Mouse (Mus musculus): ENCODE results near the gene Exosc6. TPM values are rescaled to one million over a fixed set of nuclear protein-coding genes. Genes with fewer than 3 reads are reported as not detected.

Exosc6 gene
- polyA plus RNA-seq, 1 experiment from 2014 or later = 27.2 TPM

- no peak for DNase-seq (ENCODE audit: low spot score)
- no peak overlapping the region for H3K4me3 ChIP-seq
- 42% methylated on average over 2 of the region's 2 CpGs for WGBS
- no peaks in the 10 kb centered on the region for H3K27me3 ChIP-seq (ENCODE audit: insufficient read depth, poor library complexity, severe bottlenecking)
- H3K27ac ChIP-seq = no peak overlapping the region
- peaks cover 99% of the 10 kb centered on the region for H3K36me3 ChIP-seq
- no peaks in the 10 kb centered on the region for H3K4me1 ChIP-seq
- no peaks in the 10 kb centered on the region for H3K9me3 ChIP-seq
Observed at GRCm38 (mm10) chr8:111044003-111044734, 12.0 kb upstream of the Exosc6 start.

GRCm38 (mm10) chr8:111048694-111049093, 7.4 kb upstream of the Exosc6 start:
- Histone ChIP-seq H3K4me1 (no peaks in the 10 kb centered on the region), H3K27me3 (ENCODE audit: insufficient read depth, poor library complexity, severe bottlenecking) (no peaks in the 10 kb centered on the region), H3K36me3 (peaks cover 99% of the 10 kb centered on the region), H3K9me3 (no peaks in the 10 kb centered on the region), H3K4me3 (no peak overlapping the region), H3K27ac (no peak overlapping the region)
- 90% methylated on average over 2 of the region's 2 CpGs for WGBS
- no peak for DNase-seq (ENCODE audit: low spot score)

- Histone ChIP-seq H3K36me3 (peaks cover 99% of the 10 kb centered on the region), H3K4me1 (no peaks in the 10 kb centered on the region), H3K9me3 (no peaks in the 10 kb centered on the region), H3K27me3 (ENCODE audit: insufficient read depth, poor library complexity, severe bottlenecking) (no peaks in the 10 kb centered on the region), H3K27ac (no peak overlapping the region), H3K4me3 (no peak overlapping the region)
- WGBS = 93% methylated on average over 7 of the region's 7 CpGs
- DNase-seq (ENCODE audit: low spot score) = no peak
Observed at GRCm38 (mm10) chr8:111049106-111049505, 7.0 kb upstream of the Exosc6 start.

GRCm38 (mm10) chr8:111053827-111054518, 2.2 kb upstream of the Exosc6 start:
- H3K36me3 ChIP-seq = peaks cover 78% of the 10 kb centered on the region

GRCm38 (mm10) chr8:111055031-111055634, 1.0 kb upstream of the Exosc6 start:
- peaks cover 67% of the 10 kb centered on the region for H3K36me3 ChIP-seq
- no peak for DNase-seq (ENCODE audit: low spot score)
- WGBS = 89% methylated on average over 17 of the region's 17 CpGs

More at GRCm38 (mm10) chr8:111053827-111054518, 2.2 kb upstream of the Exosc6 start:
- DNase-seq (ENCODE audit: low spot score) = no peak
- Histone ChIP-seq H3K4me1 (peaks cover 25% of the 10 kb centered on the region), H3K9me3 (no peaks in the 10 kb centered on the region), H3K4me3 (no peak overlapping the region; the same call in 1 of the 2 replicates), H3K27ac (no peak overlapping the region), H3K27me3 (ENCODE audit: insufficient read depth, poor library complexity, severe bottlenecking) (no peaks in the 10 kb centered on the region)
- 89% methylated on average over 12 of the region's 12 CpGs for WGBS

GRCm38 (mm10) chr8:111055661-111056060, 478 bp upstream of the Exosc6 start:
- H3K4me3 ChIP-seq = peak overlapping the region; percentile 97
- H3K27ac ChIP-seq = no peak overlapping the region
- no peaks in the 10 kb centered on the region for H3K27me3 ChIP-seq (ENCODE audit: insufficient read depth, poor library complexity, severe bottlenecking)
- DNase-seq (ENCODE audit: low spot score) = no peak
- 56% methylated on average over 2 of the region's 2 CpGs for WGBS
- H3K9me3 ChIP-seq = no peaks in the 10 kb centered on the region
- H3K4me1 ChIP-seq = peaks cover 35% of the 10 kb centered on the region
- H3K36me3 ChIP-seq = peaks cover 62% of the 10 kb centered on the region

More at GRCm38 (mm10) chr8:111055031-111055634, 1.0 kb upstream of the Exosc6 start:
- Histone ChIP-seq H3K4me3 (no peak overlapping the region), H3K9me3 (no peaks in the 10 kb centered on the region), H3K4me1 (peaks cover 34% of the 10 kb centered on the region), H3K27me3 (ENCODE audit: insufficient read depth, poor library complexity, severe bottlenecking) (no peaks in the 10 kb centered on the region), H3K27ac (no peak overlapping the region)

GRCm38 (mm10) chr8:111056691-111057293, 653 bp downstream of the Exosc6 start:
- Histone ChIP-seq H3K4me3 (peak overlapping the region; percentile 97), H3K36me3 (peaks cover 51% of the 10 kb centered on the region), H3K27me3 (ENCODE audit: insufficient read depth, poor library complexity, severe bottlenecking) (no peaks in the 10 kb centered on the region), H3K27ac (peak overlapping the region; percentile 97), H3K4me1 (peaks cover 45% of the 10 kb centered on the region), H3K9me3 (no peaks in the 10 kb centered on the region)
- no peak for DNase-seq (ENCODE audit: low spot score)
- under 1% methylated on average over 59 of the region's 63 CpGs for WGBS

GRCm38 (mm10) chr8:111058946-111059572, 2.9 kb downstream of the Exosc6 start:
- peak overlapping the region; percentile 8; the same call in 1 of the 2 replicates for H3K4me3 ChIP-seq
- H3K9me3 ChIP-seq = no peaks in the 10 kb centered on the region
- peaks cover 29% of the 10 kb centered on the region for H3K36me3 ChIP-seq
- H3K27ac ChIP-seq = peak overlapping the region; percentile 22; the same call in 1 of the 2 replicates
- WGBS = 42% methylated on average over 2 of the region's 2 CpGs
- peaks cover 1% of the 10 kb centered on the region; the same call in 1 of the 2 replicates for H3K27me3 ChIP-seq (ENCODE audit: insufficient read depth, poor library complexity, severe bottlenecking)
- peaks cover 45% of the 10 kb centered on the region for H3K4me1 ChIP-seq
- DNase-seq (ENCODE audit: low spot score) = no peak

GRCm38 (mm10) chr8:111061688-111062071, 5.5 kb downstream of the Exosc6 start:
- H3K4me1 ChIP-seq = peaks cover 40% of the 10 kb centered on the region
- peaks cover 8% of the 10 kb centered on the region; the same call in 1 of the 2 replicates for H3K27me3 ChIP-seq (ENCODE audit: insufficient read depth, poor library complexity, severe bottlenecking)
- H3K36me3 ChIP-seq = peaks cover 11% of the 10 kb centered on the region
- DNase-seq (ENCODE audit: low spot score) = no peak
- H3K27ac ChIP-seq = peak overlapping the region; percentile 78
- H3K4me3 ChIP-seq = peak overlapping the region; percentile 74
- under 1% methylated on average over 14 of the region's 14 CpGs for WGBS
- no peaks in the 10 kb centered on the region for H3K9me3 ChIP-seq

GRCm38 (mm10) chr8:111062072-111062757, 6.1 kb downstream of the Exosc6 start:
- Histone ChIP-seq H3K9me3 (no peaks in the 10 kb centered on the region), H3K4me1 (peaks cover 35% of the 10 kb centered on the region), H3K27ac (peak overlapping the region; percentile 78), H3K36me3 (peaks cover 11% of the 10 kb centered on the region), H3K4me3 (peak overlapping the region; percentile 74), H3K27me3 (ENCODE audit: insufficient read depth, poor library complexity, severe bottlenecking) (peaks cover 8% of the 10 kb centered on the region; the same call in 1 of the 2 replicates)
- WGBS = under 1% methylated on average over 27 of the region's 27 CpGs
- DNase-seq (ENCODE audit: low spot score) = peak; percentile 92

GRCm38 (mm10) chr8:111062893-111063292, 6.8 kb downstream of the Exosc6 start:
- H3K4me3 ChIP-seq = peak overlapping the region; percentile 74
- no peak overlapping the region for H3K27ac ChIP-seq
- DNase-seq (ENCODE audit: low spot score) = no peak
- peaks cover 28% of the 10 kb centered on the region for H3K4me1 ChIP-seq
- peaks cover 8% of the 10 kb centered on the region; the same call in 1 of the 2 replicates for H3K27me3 ChIP-seq (ENCODE audit: insufficient read depth, poor library complexity, severe bottlenecking)
- 52% methylated on average over 2 of the region's 2 CpGs for WGBS
- H3K36me3 ChIP-seq = peaks cover 5% of the 10 kb centered on the region
- H3K9me3 ChIP-seq = no peaks in the 10 kb centered on the region

- no peak for DNase-seq (ENCODE audit: low spot score)
- H3K4me1 ChIP-seq = peaks cover 4% of the 10 kb centered on the region
- H3K4me3 ChIP-seq = no peak overlapping the region
- WGBS = 59% methylated on average over 4 of the region's 4 CpGs
- H3K36me3 ChIP-seq = no peaks in the 10 kb centered on the region
- H3K9me3 ChIP-seq = no peaks in the 10 kb centered on the region
- H3K27ac ChIP-seq = no peak overlapping the region
- H3K27me3 ChIP-seq (ENCODE audit: insufficient read depth, poor library complexity, severe bottlenecking) = peaks cover 13% of the 10 kb centered on the region; the same call in 1 of the 2 replicates
Observed at GRCm38 (mm10) chr8:111066308-111066707, 10.2 kb downstream of the Exosc6 start.
